Mouse (Mus musculus): ENCODE results near the gene Galnt9.

Gene Galnt9

GRCm38 (mm10) chr5:110540947-110541346 is 3.2 kb upstream of the Galnt9 start:
- DNase-seq = no peak

DNA sequence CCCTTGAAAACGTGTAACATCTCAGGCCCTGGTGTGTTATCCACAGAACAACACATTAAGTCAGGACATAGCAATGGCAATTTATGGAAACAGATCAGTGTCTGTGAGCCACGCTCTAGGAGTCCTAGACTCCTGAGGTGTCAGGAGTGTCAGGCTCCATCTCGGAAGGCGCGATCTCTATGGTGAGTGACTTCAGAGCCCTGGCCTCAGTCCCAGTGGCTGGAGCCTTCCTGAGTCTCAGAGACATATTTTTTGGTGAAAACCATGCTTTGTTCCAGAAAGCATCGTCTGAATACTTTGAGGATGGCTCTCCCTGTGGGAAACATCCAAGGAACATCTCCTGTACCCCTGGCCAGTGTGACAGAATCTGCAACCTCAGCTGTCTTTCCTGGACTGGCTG is 2.7 kb upstream of the Galnt9 start:
- DNase-seq = no peak

- DNase-seq = no peak
These were observed 525 bp downstream of the Galnt9 start for GRCm38 (mm10) chr5:110544691-110545069.

DNA sequence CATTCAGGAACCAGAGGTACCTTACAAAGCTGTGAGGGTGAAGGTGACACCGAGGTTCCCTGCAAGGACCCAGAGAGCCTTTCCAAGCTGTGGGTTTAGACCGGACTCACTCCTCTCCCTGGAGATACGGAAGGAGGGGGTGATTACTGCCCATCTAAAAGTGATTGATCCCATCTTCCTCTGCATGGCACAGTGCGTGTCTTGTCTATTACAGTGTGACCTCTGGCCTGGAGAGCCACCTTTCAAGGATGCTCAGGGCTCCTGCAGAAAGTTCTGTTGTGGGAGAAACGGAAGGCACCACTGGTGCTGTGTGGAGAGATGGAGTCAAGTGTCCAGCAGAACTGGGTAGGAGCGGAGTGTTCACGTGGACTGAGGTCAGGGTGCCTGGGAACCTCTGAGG is 1.2 kb downstream of the Galnt9 start:
- no peak for DNase-seq

GRCm38 (mm10) chr5:110546136-110546535 is 2.0 kb downstream of the Galnt9 start:
- DNase-seq = no peak

DNA sequence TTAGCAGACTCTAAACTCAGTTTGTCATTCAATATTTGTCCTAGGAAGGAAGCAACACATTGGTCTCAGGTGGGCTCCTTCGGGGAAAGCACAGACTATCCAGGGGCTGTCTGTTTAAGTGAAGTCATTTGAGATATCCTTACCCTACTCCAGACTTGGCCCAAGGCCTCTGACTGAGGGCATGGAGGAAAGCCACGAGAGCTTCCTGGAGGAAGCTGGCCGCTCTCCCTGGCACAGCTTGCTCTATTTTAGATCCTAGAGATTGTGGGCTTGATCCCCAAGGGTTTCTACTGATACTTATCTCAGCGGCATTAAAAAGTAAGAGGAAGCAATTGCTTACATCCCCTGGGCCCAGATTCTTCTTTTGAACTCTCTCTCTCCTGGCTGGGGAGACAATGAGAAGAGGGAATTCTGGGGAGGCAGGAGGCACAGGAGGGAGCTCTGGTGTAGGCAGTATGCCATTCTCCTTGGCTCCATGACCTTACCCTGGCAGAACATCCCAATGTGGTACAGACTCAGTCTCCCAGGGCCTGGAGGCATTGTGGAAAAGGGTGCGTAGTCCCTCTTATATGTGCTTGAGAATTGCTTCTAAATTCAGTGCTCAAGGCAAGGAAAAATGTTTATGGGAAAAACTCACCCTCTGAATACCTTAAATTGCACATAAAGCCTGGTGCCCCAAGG is 2.7 kb downstream of the Galnt9 start:
- DNase-seq = no peak

DNA sequence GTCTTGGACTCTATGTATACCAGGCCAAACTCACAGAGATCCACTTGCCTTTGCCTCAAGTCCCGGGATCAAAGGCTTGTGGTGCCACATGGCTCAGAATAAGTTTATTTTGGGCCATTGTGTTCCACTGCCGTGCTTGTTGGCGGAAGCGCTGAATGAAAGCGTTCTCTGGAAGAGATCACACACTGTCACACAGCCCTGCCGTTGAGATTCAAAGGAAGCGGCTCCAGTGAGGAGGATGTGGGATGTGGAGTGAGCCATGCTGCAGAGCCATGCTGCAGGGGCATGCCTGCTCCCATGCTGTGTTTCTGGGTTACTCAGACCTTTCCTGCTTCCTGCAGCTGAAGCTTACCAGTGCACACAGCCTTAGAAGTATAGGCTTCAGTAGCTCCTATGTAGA is 4.3 kb downstream of the Galnt9 start:
- DNase-seq = no peak

- DNase-seq = no peak
These were observed 6.0 kb downstream of the Galnt9 start for GRCm38 (mm10) chr5:110550189-110550588.

DNA sequence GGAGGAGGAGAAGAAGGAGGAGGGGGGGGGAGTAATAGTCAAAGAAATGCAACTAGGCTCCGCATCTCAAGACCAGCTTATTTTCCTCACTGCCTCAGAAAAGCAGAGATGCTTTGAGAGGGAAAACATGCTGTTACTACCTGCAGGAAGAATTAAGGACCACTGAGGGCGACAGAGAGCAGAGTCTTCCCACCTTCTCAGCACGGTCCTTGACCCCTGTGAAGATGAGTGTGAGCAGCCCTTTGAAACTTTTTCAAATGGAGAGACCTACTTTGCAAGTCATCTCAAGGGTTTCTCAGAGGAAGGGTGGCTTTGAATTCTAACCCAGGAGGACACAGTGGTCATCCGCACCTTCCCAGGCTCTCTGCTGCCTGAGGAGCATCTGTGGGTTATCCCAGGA is 6.7 kb downstream of the Galnt9 start:
- DNase-seq = no peak

- DNase-seq = no peak
These were observed 7.8 kb downstream of the Galnt9 start for GRCm38 (mm10) chr5:110552005-110552404.

DNA sequence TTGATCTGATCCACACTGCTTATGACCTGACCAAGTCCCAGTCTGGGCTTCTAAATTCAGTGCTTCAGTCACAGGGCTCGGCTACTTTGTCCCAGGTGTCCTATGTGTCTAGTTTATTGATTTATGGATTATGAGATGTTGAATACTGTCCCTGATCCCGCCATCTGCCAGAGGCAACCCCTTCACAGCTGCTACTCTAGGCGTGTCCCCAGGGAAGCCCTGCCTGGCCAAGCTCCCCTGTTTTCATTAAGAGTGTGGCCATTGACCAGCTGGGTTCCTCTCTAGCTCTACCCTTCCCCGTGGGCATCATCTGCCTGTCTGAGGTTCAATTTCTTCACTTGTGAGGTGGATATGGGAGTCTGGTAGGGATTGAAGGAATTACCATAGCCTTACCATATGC is 9.2 kb downstream of the Galnt9 start:
- DNase-seq = no peak

- no peak for DNase-seq
These were observed 11.0 kb downstream of the Galnt9 start for GRCm38 (mm10) chr5:110555198-110555597.

GRCm38 (mm10) chr5:110558368-110558767 is 14.2 kb downstream of the Galnt9 start:
- DNase-seq = no peak

DNA sequence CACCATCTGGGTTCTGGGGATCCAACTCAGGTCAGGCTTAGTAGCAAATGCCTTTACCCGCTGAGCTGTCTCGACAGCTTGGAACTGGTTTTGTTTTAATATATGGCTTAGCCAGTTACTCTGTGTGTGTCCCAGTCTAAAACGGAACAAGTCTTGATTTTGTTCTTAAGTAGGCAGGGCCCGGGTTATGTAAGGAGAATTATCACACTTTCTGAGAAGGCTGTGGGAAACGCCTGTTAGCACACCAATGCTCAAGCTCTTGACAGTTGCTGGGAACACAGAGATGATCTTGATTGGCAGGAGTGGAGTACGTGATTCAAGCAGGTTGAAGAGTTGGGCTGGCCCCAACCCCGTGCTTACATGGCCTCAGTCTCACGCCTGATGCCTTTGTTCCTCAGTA is 15.5 kb downstream of the Galnt9 start:
- DNase-seq = no peak

- DNase-seq = no peak
These were observed 18.7 kb downstream of the Galnt9 start for GRCm38 (mm10) chr5:110562741-110563326.

DNA sequence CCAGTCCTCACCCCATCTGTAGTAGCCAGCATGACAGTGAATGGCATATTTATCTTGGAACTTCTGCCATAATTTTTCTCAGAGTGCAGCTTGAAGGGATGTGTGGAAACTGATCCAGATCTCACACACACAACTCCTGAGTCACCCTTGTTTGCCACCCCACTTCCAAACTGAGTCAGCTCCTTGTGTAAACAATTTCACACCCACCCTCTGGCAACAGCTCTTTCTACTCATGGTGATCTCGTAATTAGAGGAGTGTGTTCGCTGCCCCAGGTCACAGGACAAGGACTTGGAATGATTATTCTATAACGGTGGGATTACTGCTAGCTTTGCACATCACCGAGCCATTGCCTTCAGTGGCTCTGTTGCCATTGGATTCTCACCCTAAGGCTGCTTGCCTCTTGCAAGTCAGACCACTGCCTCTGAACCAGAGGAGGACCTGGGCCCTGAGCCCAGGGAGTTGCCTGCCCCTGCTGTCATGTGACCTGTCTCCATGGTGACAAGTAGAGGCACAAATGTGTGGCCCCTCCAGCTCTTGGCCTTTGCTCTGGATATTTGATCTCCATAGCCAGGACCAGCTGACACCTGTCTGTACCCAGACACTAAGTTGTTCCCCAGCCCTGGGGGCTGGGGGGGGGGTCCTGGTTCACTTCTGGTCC is 21.0 kb downstream of the Galnt9 start:
- DNase-seq = no peak

DNA sequence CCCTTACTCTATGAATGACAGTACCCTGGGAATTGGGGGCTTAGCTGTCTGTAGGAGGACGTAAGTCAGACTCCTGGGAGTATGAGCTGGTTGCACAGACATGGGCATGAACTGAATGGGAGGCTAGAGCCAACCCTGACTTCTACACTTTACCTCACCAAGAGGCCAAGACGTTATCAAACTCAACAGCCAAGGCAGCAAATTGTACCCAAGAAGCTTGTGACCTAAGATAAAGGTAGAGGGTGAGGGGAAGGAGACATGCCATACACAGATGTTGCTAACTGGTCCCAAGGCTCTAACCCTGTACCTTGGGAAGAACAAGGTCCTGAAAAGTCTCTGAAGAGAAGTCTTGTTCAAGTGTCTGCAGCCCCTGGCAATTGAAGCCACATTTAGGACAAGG is 23.4 kb downstream of the Galnt9 start:
- no peak for DNase-seq

DNA sequence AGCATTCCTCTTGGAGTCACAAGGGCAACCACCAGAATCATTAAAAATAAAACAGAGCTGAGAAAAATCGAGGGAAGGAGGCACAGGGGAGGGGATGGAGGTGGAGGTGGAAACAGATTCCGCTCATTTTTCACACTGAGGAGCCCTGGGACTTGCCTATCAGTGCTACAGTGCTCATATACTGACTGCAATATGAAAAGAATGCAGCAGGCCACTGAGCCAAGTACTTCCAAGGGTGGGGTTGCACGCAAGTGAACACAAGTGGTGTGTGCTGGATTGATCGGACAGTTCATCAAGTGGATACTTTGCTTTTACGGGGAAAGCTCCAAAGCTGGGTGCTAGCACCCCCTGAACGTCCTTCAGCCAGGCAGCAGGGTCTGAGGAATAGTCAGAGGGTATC is 30.7 kb downstream of the Galnt9 start:
- no peak for DNase-seq

- no peak for DNase-seq
These were observed 35.1 kb downstream of the Galnt9 start for GRCm38 (mm10) chr5:110579296-110579695.

GRCm38 (mm10) chr5:110580569-110581239 is 36.5 kb downstream of the Galnt9 start:
- no peak for DNase-seq

DNA sequence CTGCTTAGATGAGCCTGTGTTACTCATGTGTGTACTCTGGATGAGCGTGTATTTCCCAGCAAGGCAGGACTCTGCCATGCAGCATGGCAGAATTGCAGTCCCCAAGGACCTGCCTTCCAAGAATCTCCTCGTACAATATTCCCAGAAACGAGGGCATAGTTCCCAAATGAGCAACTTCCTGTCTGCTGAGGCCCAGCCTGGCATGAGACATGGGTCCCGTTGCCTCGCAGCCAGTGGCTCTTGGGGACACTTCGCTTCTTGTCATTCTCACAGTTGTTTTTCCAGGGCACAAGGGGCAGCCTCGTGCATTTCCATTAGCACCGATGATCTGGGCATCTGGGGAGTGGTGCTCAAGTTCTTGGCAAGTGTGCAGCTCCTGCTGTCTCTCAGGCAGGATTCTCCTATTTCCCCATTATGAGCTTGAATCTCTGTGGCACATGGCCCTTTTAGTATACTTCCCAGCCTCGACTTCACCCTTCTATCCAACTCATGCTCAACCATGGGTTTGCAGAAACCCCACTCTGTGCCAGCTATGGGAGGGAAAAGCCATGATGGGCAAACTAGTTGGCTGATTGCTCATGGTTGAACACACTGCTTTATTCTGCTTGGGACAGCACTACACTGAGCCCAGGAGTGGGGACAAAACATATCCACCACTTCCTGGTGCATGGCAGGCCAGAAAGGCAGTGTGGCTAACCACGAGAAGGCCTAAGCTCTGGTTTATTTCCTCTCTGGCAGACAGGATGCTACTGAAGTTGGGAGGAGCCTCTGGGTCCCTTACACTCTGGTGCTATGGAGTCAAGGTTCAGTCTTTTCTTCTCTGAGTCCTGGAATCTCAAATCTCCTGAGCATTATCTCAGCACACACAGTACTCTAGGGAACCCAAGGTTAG is 38.7 kb downstream of the Galnt9 start:
- DNase-seq = peak; percentile 22

DNA sequence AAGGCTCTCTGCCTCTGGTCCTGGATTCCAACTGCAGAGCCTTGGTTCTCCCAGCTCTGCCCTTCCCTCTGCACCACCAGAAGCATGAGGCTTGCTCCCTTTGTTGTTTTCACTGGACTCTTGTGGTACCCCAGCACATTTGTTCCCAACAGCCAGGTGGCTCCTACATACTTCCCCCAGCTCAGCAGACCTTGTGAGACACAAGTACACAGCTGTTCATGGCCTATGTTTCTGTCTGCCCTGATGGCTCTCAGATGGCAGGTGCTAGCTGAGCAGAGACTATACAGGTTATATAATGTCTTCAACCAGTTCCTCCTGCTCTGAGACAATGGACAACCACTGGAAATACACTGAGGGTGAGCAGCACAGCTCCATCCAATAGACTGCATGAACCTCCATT is 43.3 kb downstream of the Galnt9 start:
- no peak for DNase-seq

GRCm38 (mm10) chr5:110589833-110590232 is 45.7 kb downstream of the Galnt9 start:
- no peak for DNase-seq
